Mouse (Mus musculus): ENCODE data around the gene Ablim2. TPM values are rescaled to one million over a fixed set of nuclear protein-coding genes. Genes with fewer than 3 reads are reported as not detected.

Ablim2 gene
- polyA plus RNA-seq, 1 experiment, result 19.6 TPM

DNA sequence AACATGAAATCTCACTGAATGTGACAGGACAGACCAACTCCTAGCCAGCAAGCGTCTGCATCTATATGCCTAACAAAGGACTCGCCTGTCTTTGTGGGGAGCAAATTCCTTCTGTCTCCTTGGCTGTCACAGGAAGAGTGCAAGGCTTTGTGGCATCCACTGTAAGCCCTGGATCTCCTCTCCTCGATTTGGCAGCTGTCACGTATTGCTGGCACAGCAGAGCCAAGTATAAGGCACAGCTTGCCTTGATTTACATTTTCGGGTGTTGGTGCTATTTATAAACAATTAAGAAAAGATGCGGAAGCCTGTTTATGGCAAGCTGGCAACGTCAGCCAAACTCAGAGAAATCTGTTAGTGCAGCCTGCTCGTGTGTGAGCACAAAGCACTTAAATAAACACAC is 160.7 kb downstream of the Ablim2 start:
- TF ChIP-seq CTCF (IDR thresholded peaks at IDR 0.05; ENCODE audit: borderline replicate concordance, extremely low read depth, insufficient read depth, insufficient read length), result no peak
- no peak for TF ChIP-seq POLR2A (IDR thresholded peaks at IDR 0.05; ENCODE audit: borderline replicate concordance, extremely low read depth, insufficient read depth, insufficient read length, poor library complexity, severe bottlenecking)
- peak; percentile 96 for DNase-seq (ENCODE audit: low read depth)

DNA sequence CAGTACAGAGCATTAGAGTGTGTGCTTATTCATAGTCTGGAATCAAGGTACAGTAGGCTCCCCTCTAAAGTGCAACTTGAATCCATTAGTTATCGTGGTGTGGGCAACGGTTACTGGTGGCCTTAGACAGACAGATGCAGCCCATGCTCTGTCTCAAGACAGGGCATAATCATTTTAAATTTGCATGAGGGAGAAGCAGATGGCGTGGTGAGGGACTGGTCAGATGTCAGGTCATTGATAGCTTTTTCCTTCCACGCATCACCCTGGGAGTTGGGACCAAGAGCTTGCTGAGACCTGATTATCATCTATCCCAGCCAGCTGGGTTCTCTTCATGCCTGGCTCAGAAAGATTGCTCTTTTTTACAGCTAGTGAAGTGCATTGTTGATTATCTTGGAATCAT is 162.4 kb downstream of the Ablim2 start:
- peak; percentile 68 for DNase-seq (ENCODE audit: low read depth)
- no peak for TF ChIP-seq CTCF (IDR thresholded peaks at IDR 0.05; ENCODE audit: borderline replicate concordance, extremely low read depth, insufficient read depth, insufficient read length)
- no peak for TF ChIP-seq POLR2A (IDR thresholded peaks at IDR 0.05; ENCODE audit: borderline replicate concordance, extremely low read depth, insufficient read depth, insufficient read length, poor library complexity, severe bottlenecking)

DNA sequence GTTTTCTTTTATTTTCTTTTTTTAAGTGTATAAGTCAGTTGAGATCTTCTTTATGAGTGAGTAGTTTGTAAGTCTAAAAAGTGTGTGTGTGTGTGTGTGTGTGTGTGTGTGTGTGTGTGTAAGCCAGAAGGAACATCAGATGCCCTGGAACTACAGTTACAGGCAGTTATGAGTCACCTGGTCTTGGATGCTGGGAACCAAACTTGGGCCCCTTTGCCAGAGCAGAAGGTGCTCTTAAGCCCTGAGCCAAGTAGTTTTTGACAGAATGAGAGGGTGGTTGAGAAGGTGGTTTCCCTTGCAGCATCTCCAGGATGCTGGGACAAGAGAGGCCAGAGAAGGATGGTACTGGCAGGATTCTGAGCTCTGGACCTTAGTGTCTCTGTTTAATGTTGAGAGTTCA is 162.9 kb downstream of the Ablim2 start:
- DNase-seq (ENCODE audit: low read depth), result no peak
- TF ChIP-seq CTCF (IDR thresholded peaks at IDR 0.05; ENCODE audit: borderline replicate concordance, extremely low read depth, insufficient read depth, insufficient read length) (no peak), POLR2A (IDR thresholded peaks at IDR 0.05; ENCODE audit: borderline replicate concordance, extremely low read depth, insufficient read depth, insufficient read length, poor library complexity, severe bottlenecking) (no peak)

DNA sequence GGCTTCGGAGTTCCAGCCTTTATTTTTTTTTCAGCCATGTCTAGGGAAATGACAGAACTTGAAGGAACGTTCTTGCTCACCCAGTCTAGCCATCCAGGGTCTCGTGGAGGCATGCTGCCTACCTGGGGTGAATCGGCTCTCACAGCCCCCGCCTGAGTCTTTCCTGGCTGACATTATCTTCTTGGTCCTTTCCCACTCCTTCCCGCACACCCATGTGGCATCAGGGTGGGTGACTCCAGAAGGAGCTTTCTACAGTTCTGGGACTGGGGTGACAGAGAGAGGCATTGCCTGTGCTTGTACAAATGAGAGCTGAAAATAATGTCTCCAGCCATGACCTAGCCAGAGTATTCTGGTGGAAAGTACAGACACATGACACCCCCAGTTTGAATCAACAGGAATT is 163.5 kb downstream of the Ablim2 start:
- TF ChIP-seq CTCF (IDR thresholded peaks at IDR 0.05; ENCODE audit: borderline replicate concordance, extremely low read depth, insufficient read depth, insufficient read length) (no peak), POLR2A (IDR thresholded peaks at IDR 0.05; ENCODE audit: borderline replicate concordance, extremely low read depth, insufficient read depth, insufficient read length, poor library complexity, severe bottlenecking) (no peak)
- DNase-seq (ENCODE audit: low read depth), result no peak

DNA sequence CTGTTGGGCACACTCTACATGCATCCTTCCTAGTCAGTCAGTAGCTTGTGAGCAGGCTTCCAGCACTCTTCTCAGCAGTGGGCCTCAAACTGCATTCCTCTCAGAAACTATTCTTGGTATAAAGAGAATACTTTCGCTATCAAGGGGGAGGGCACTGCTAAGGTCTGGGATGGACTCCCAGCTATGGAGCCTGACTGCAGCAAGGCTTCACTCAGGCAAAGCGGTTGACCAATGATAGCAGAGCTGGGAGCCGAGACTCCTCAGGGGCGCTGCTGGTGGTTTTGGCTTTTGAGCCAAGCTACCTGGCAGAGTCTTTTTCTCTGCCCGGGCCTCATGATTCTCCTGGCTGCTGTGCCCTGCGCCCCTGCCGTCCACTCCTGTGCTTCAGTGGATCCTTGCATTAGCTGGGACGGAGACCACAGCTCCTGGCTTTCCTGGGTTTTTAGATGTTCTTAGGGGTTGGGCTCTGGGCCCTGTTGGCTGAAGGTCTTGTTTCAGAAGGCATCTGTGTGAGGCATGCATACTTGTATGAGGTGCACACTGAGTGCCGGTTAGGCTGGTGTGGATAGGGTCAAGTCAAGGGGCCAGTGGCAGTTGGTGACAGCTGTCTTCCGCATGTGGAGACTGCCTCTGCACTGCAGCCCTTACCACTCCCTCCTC is 164.0 kb downstream of the Ablim2 start:
- no peak for TF ChIP-seq POLR2A (IDR thresholded peaks at IDR 0.05; ENCODE audit: borderline replicate concordance, extremely low read depth, insufficient read depth, insufficient read length, poor library complexity, severe bottlenecking)
- TF ChIP-seq CTCF (IDR thresholded peaks at IDR 0.05; ENCODE audit: borderline replicate concordance, extremely low read depth, insufficient read depth, insufficient read length), result no peak
- DNase-seq (ENCODE audit: low read depth), result peak; percentile 61

GRCm38 (mm10) chr5:35923448-35923847 is 165.8 kb downstream of the Ablim2 start:
- no peak for TF ChIP-seq POLR2A (IDR thresholded peaks at IDR 0.05; ENCODE audit: borderline replicate concordance, extremely low read depth, insufficient read depth, insufficient read length, poor library complexity, severe bottlenecking)
- no peak for TF ChIP-seq CTCF (IDR thresholded peaks at IDR 0.05; ENCODE audit: borderline replicate concordance, extremely low read depth, insufficient read depth, insufficient read length)
- DNase-seq (ENCODE audit: low read depth), result no peak

- no peak for TF ChIP-seq POLR2A (IDR thresholded peaks at IDR 0.05; ENCODE audit: borderline replicate concordance, extremely low read depth, insufficient read depth, insufficient read length, poor library complexity, severe bottlenecking)
- no peak for TF ChIP-seq CTCF (IDR thresholded peaks at IDR 0.05; ENCODE audit: borderline replicate concordance, extremely low read depth, insufficient read depth, insufficient read length)
- DNase-seq (ENCODE audit: low read depth), result peak; percentile 93
Observed at GRCm38 (mm10) chr5:35925171-35925634, 167.5 kb downstream of the Ablim2 start.

DNA sequence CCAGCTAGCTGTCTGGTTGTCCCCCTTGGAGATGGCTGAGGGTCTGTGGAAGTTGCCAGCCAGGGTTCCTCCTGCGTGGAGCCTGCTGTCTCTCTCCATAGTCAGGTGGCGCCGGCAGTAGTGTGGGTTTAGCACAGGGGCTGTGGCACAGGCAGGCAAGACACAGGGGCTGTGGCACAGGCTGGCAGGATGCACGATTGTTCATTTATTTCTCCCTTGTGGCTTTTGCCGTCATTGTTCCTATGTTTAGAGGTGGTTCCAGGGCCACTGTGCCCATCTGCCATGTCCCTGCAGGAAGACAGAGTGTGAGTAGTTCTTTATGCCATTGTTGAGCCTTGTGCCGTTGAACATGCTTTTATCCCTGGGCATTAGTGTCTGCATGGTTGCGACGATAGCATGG is 168.8 kb downstream of the Ablim2 start:
- TF ChIP-seq POLR2A (IDR thresholded peaks at IDR 0.05; ENCODE audit: borderline replicate concordance, extremely low read depth, insufficient read depth, insufficient read length, poor library complexity, severe bottlenecking), result no peak
- no peak for TF ChIP-seq CTCF (IDR thresholded peaks at IDR 0.05; ENCODE audit: borderline replicate concordance, extremely low read depth, insufficient read depth, insufficient read length)
- peak; percentile 62 for DNase-seq (ENCODE audit: low read depth)

- no peak for DNase-seq (ENCODE audit: low read depth)
- no peak for TF ChIP-seq CTCF (IDR thresholded peaks at IDR 0.05; ENCODE audit: borderline replicate concordance, extremely low read depth, insufficient read depth, insufficient read length)
- no peak for TF ChIP-seq POLR2A (IDR thresholded peaks at IDR 0.05; ENCODE audit: borderline replicate concordance, extremely low read depth, insufficient read depth, insufficient read length, poor library complexity, severe bottlenecking)
Observed at GRCm38 (mm10) chr5:35931296-35931695, 173.6 kb downstream of the Ablim2 start.

DNA sequence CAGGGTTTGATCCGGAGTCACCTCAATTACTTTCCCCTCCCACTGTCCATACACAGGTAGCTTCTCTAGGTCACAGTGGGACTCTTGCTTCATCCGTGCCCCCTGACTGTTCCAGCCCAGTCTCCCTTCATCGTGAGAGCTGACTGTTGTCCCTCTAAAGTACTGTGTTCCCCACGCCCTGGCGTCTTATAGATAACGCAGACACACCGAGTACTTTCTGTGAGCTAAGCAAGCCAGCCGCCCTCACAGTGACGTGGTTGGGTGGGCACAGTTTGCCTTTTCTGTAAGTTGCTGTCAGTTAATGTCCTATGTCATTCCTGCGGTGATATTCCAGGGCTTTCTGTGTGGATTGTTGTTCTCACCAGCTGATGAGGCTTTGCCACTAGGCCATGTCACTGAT is 175.4 kb downstream of the Ablim2 start:
- TF ChIP-seq CTCF (IDR thresholded peaks at IDR 0.05; ENCODE audit: borderline replicate concordance, extremely low read depth, insufficient read depth, insufficient read length), result no peak
- no peak for TF ChIP-seq POLR2A (IDR thresholded peaks at IDR 0.05; ENCODE audit: borderline replicate concordance, extremely low read depth, insufficient read depth, insufficient read length, poor library complexity, severe bottlenecking)
- DNase-seq (ENCODE audit: low read depth), result no peak

Other genes with a start within 250 kb of the Ablim2 start
- 2.3 and 4.4 TPM in 2 replicates for gene Cpz, start 232.2 kb upstream of the Ablim2 start, polyA plus RNA-seq (2012; rRNA removed)
- 7.3 and 7.9 TPM in 2 replicates for gene Trmt44, start 182.8 kb upstream of the Ablim2 start, polyA plus RNA-seq (2012; rRNA removed)
- gene Acox3, start 174.8 kb upstream of the Ablim2 start, polyA plus RNA-seq (2012; rRNA removed), result 28.4 and 29.7 TPM in 2 replicates
- gene Htra3, start 78.1 kb upstream of the Ablim2 start, polyA plus RNA-seq (2012; rRNA removed), result 8.1 and 14.8 TPM in 2 replicates
- 1.2 and 1.8 TPM in 2 replicates for gene Sh3tc1, start 17.9 kb upstream of the Ablim2 start, polyA plus RNA-seq (2012; rRNA removed)
- gene Afap1, start 135.4 kb downstream of the Ablim2 start, polyA plus RNA-seq (2012; rRNA removed), result 62.2 and 97.5 TPM in 2 replicates

Measured in brain, embryonic 14.5 days (tissue).